Mouse (Mus musculus) CH12.LX (cell line): ENCODE data around the gene Rhox4f.
"Not testable (repeated sequence)": the region's sequence is repeated elsewhere in the genome, so short reads cannot be mapped to it uniquely, and the experiment has no call there.

Experiments
- CHD2 ChIP-seq: IDR thresholded peaks from 2 replicates; pipeline ENCODE4 v1.6.1; 2011; ENCODE audit warnings: low read length, improper control_type of control experiment
- CTCF ChIP-seq, 2 experiments: IDR thresholded peaks in 1 of 2; conservative IDR thresholded peaks in 1 of 2; 2 replicates each; pipeline ENCODE4 v1.5.1; 2011 to 2012; ENCODE audit warnings: low read depth in 2 of 2, low read length in 2 of 2, improper control_type of control experiment in 1 of 2, inconsistent platforms in 1 of 2, mild to moderate bottlenecking in 1 of 2, moderate library complexity in 1 of 2
- E2F4 ChIP-seq: IDR thresholded peaks from 2 replicates; pipeline ENCODE4 v1.6.1; 2011; ENCODE audit warnings: low read depth, low read length, improper control_type of control experiment; ENCODE audit not compliant: insufficient replicate concordance
- EP300 ChIP-seq: IDR thresholded peaks from 2 replicates; pipeline ENCODE4 v1.6.1; 2011; ENCODE audit warnings: low read length, improper control_type of control experiment
- MAFK ChIP-seq: IDR thresholded peaks from 2 replicates; pipeline ENCODE4 v1.6.1; 2011; ENCODE audit warnings: low read length, improper control_type of control experiment; ENCODE audit not compliant: insufficient replicate concordance
- MAX ChIP-seq: IDR thresholded peaks from 2 replicates; pipeline ENCODE4 v1.6.1; 2011; ENCODE audit warnings: low read length, improper control_type of control experiment
- POLR2A ChIP-seq: IDR thresholded peaks from 2 replicates; pipeline ENCODE4 v1.6.1; 2011; ENCODE audit warnings: low read depth, mild to moderate bottlenecking, improper control_type of control experiment, low read length
- SMC3 ChIP-seq: IDR thresholded peaks from 2 replicates; pipeline ENCODE4 v1.6.1; 2011; ENCODE audit warnings: low read depth, low read length, improper control_type of control experiment
- UBTF ChIP-seq: IDR thresholded peaks from 2 replicates; pipeline ENCODE4 v1.6.1; 2012; ENCODE audit warnings: low read depth, mild to moderate bottlenecking, inconsistent platforms, low read length, improper control_type of control experiment, moderate library complexity

DNA sequence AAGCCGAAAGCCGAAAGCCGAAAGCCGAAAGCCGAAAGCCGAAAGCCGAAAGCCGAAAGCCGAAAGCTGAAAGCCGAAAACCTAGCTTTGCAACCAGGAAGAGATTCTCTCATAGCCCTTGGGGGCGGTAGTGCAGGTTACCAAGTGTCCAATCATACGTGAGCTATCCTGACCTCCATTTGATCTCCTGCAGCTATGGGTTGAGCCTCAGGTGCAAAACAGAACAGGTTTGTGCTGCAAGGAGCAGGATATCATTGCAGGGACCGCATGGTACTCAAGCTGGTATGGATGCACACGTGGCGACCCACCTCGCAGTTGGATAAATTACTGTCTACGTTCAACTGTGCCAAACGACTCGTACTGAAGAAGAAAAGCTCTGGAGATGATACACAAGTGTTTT is at the start of gene Rhox4f:
- TF ChIP-seq MAFK; E2F4; CTCF (conservative IDR thresholded peaks at IDR 0.05 in 1 of 2, IDR thresholded peaks at IDR 0.05 in 1 of 2; ENCODE audit: low read depth in 2 of 2, low read length in 2 of 2); SMC3; MAX; EP300; CHD2; POLR2A; UBTF: not testable (repeated sequence)
